Mouse (Mus musculus): ENCODE measurements around the gene Lpxn. TPM values are rescaled to one million over a fixed set of nuclear protein-coding genes. Genes with fewer than 3 reads are reported as not detected.

The Lpxn gene
- polyA plus RNA-seq, 1 experiment from 2014 or later, result 4.6 TPM

Other genes with a start within 250 kb of the Lpxn start
- 0.07 and 0.18 TPM in 2 replicates for gene Gm4952, start 196.2 kb upstream of the Lpxn start, polyA plus RNA-seq (2014; fragmentation: Nextera tagmentation; extraction: Ambion mirVana)
- not detected in 2 replicates for gene Glyat, start 162.9 kb upstream of the Lpxn start, polyA plus RNA-seq (2014; fragmentation: Nextera tagmentation; extraction: Ambion mirVana)
- not detected in 2 replicates for gene Olfr1442, start 125.8 kb upstream of the Lpxn start, polyA plus RNA-seq (2014; fragmentation: Nextera tagmentation; extraction: Ambion mirVana)
- not detected in 2 replicates for gene Olfr1443, start 118.1 kb upstream of the Lpxn start, polyA plus RNA-seq (2014; fragmentation: Nextera tagmentation; extraction: Ambion mirVana)
- not detected in 2 replicates for gene Keg1, start 100.4 kb upstream of the Lpxn start, polyA plus RNA-seq (2014; fragmentation: Nextera tagmentation; extraction: Ambion mirVana)
- 0.29 and 0.81 TPM in 2 replicates for gene Cntf, start 30.6 kb upstream of the Lpxn start, polyA plus RNA-seq (2014; fragmentation: Nextera tagmentation; extraction: Ambion mirVana)
- gene Zfp91, start 67 bp upstream of the Lpxn start, polyA plus RNA-seq (2014; fragmentation: Nextera tagmentation; extraction: Ambion mirVana), result 8.9 and 10.1 TPM in 2 replicates
- not detected in 2 replicates for gene Gm5244, start 50.5 kb downstream of the Lpxn start, polyA plus RNA-seq (2014; fragmentation: Nextera tagmentation; extraction: Ambion mirVana)
- not detected in 2 replicates for gene Olfr1444, start 61.1 kb downstream of the Lpxn start, polyA plus RNA-seq (2014; fragmentation: Nextera tagmentation; extraction: Ambion mirVana)
- gene Olfr1445, start 87.7 kb downstream of the Lpxn start, polyA plus RNA-seq (2014; fragmentation: Nextera tagmentation; extraction: Ambion mirVana), result not detected in 2 replicates
- gene Olfr1446, start 97.3 kb downstream of the Lpxn start, polyA plus RNA-seq (2014; fragmentation: Nextera tagmentation; extraction: Ambion mirVana), result not detected in 2 replicates
- gene Olfr1447, start 107.5 kb downstream of the Lpxn start, polyA plus RNA-seq (2014; fragmentation: Nextera tagmentation; extraction: Ambion mirVana), result not detected in 2 replicates
- not detected in 2 replicates for gene Olfr1448, start 128.2 kb downstream of the Lpxn start, polyA plus RNA-seq (2014; fragmentation: Nextera tagmentation; extraction: Ambion mirVana)
- not detected in 2 replicates for gene Olfr1449, start 134.6 kb downstream of the Lpxn start, polyA plus RNA-seq (2014; fragmentation: Nextera tagmentation; extraction: Ambion mirVana)
- gene Olfr1450, start 154.1 kb downstream of the Lpxn start, polyA plus RNA-seq (2014; fragmentation: Nextera tagmentation; extraction: Ambion mirVana), result not detected in 2 replicates
- not detected in 2 replicates for gene Olfr1451, start 198.8 kb downstream of the Lpxn start, polyA plus RNA-seq (2014; fragmentation: Nextera tagmentation; extraction: Ambion mirVana)
- not detected in 2 replicates for gene Olfr1453, start 232.1 kb downstream of the Lpxn start, polyA plus RNA-seq (2014; fragmentation: Nextera tagmentation; extraction: Ambion mirVana)

All from embryonic facial prominence, embryonic 14.5 days (tissue).